Mouse (Mus musculus): ENCODE results near the gene Akap6.
"Not testable (repeated sequence)": the region's sequence is repeated elsewhere in the genome, so short reads cannot be mapped to it uniquely, and the experiment has no call there.

Akap6 gene

GRCm38 (mm10) chr12:52711857-52712640 lies 12.9 kb downstream of the Akap6 start:
- DNase-seq (ENCODE audit: low spot score in 2 of 2) = no peak

- DNase-seq (ENCODE audit: low spot score in 2 of 2) = no peak
Observed at GRCm38 (mm10) chr12:52718392-52718791, 19.2 kb downstream of the Akap6 start.

DNA sequence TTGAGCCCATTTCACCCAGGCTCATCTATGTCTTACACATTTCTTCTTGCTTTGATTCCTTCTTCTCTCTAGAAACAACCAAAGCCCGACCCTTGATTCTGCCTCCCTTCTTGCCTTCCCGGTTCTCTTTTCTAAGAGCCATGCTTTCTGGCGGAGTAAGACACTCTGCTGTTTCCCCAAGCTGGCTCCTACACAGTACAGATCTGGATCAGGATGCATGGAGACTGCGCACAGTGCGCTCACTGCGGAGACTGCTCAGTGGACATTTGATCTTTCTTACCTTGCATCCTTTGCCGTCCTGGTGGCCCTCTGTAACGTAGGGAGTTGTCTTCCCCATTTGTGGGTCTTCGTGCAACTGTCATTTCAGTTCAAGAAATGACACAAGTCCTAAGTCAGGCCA lies 20.0 kb downstream of the Akap6 start:
- DNase-seq (ENCODE audit: low spot score in 2 of 2) = no peak

GRCm38 (mm10) chr12:52719681-52720080 lies 20.5 kb downstream of the Akap6 start:
- DNase-seq (ENCODE audit: low spot score in 2 of 2) = no peak

DNA sequence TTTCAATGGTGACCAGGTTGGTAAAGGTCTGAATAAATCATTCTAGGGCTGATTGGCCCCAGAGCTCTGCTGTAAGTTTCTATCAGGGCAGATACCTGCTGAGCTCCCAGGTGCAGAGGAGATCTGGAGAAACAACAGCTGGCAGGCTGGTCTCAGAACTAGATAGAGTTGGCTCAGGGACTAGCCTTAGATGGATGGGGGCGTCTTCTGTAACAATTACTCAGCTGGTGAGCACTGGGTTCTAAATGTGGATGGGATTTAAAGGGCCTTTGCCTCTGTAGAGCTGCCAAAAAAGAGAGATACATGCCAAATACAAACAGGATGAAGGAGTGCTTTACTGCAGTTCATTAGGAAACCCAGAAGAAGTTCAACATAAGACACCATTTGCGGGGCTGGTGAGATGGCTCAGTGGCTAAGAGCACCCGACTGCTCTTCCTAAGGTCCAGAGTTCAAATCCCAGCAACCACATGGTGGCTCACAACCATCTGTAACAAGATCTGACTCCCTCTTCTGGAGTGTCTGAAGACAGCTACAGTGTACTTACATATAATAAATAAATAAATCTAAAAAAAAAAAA lies 24.9 kb downstream of the Akap6 start:
- DNase-seq (ENCODE audit: low spot score in 2 of 2) = not testable (repeated sequence)

DNA sequence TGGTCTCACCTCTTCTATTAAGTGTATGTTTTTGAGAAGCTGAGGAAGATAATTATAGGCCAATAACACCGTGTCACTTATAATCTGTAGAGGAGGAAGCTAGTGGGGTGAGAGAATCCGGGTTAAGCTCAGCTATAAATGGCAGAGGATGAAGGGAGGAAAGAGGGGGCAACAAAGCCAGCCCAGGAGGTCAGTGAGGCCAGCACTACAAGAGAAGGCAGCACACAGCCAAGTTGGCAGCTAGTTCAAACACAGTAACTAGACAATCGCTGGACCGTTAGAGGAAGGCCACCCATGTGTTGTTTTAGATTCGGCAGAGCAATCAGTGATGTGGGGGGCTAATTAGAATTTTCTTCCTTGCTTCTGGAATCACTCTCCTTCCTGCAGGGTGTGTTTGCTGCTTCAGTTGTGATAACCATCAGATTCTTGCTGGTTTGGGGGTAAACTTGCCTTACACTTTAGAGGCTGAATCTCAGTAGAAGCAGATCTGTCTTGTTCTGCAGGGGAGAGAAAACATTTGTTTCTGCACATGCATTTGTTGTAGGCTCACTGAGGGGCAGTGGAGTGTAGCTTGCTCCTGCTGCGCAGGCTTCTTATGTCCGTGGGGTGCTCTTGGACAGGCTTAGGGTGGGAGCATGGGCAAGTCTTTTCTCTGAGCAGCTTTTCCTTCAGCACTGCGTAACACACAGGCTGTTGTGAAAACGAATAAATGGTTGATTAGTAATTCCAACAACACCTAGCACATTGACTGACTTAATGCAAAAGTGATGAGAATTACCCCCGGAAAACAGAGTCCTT lies 27.4 kb downstream of the Akap6 start:
- no peak for DNase-seq (ENCODE audit: low spot score in 2 of 2)

DNA sequence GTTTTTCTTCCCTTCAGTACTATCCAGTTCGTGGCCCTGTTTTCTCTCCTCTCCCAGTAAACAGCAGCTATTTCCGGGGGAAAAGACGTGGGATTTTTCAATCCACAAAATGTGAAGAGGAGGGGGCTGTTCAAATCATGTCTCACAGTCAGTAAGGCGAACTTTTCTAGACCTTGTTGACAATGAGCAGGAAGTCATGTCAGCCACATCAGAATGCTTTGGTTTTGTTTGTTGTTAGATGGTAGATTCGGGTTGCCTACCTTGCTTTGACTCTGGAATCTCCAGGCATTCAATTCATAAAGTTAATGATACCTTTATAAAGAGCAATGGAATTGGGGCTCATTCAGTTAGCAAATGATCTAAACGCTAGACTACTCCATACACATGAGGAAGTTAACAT lies 30.2 kb downstream of the Akap6 start:
- no peak for DNase-seq (ENCODE audit: low spot score in 2 of 2)

- DNase-seq (ENCODE audit: low spot score in 2 of 2) = not testable (repeated sequence)
Observed at GRCm38 (mm10) chr12:52735161-52735560, 36.0 kb downstream of the Akap6 start.

DNA sequence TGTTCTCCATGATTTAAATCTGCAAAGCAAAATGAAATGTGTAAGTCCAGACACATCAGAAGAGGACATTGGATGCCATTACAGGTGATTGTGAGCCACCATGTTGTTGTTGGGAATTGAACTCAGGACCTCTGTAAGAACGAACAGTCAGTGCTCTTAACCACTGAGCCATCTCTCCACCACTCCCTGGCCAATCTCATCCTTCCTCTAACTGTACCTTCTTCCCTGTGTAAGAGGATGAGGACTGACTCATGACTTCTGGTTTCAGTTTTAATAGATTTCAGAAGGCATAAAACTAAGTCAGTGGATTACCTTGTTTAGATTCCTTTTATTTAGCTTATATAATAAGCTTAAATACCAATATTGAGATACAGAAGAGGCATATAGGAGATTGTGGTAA lies 38.0 kb downstream of the Akap6 start:
- DNase-seq (ENCODE audit: low spot score in 2 of 2) = no peak

DNA sequence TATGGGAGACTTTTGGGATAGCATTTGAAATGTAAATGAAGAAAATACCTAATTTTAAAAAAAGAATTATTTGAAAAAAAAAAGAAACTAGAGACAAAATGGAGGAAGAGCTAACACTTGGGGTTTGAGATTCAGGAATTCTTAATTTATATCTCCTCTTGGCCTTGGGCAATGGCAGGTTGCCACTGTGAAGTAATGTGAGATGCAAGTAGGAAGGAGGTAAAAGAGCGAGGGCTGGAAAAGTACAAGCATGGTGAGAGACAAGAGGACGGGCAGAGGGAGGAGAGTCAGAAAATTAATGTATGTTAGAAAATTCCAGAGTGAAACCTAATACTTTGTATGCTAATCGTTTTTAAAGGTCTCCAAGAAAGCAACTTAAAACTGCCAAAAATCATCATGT lies 40.1 kb downstream of the Akap6 start:
- DNase-seq (ENCODE audit: low spot score in 2 of 2) = no peak

DNA sequence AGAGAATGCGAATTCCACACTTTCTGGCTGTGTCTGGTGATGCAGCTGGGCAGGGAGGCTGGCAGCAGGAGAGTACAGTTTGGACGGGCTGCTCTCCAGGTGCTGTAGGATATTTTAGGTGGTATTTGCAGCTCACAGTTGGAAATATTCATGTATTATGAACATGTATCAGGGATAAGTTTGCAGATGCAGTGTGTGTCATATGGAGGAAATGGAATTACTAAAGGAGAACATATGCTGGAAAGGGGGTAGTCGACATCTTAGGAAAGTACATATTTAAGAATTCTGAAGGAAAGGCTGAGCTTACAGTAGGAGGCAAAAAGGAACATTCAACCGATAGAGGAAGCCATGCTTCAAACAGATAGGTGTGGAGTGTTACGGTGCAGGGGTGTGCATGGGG lies 42.6 kb downstream of the Akap6 start:
- DNase-seq (ENCODE audit: low spot score in 2 of 2) = peak in 1 of 2 experiments; percentile 20

- no peak for DNase-seq (ENCODE audit: low spot score in 2 of 2)
Observed at GRCm38 (mm10) chr12:52750006-52750405, 50.8 kb downstream of the Akap6 start.

DNA sequence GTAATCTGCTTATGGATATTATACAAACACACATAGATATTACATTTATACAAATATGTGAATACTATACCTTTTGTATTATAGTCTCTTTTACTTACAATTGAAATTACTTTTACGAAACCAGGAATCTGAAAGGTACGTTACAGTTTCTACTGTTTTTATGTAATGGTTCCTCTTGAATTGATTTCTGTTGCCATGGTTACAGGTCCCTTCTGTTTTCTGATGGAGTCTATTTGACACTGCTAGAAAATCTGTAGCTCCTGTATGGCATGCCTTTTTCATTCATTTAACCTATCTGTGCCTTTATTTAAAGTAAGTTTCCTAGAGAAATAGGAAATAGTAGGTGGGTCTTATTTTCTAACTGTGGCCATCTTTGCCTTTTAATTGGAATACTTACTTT lies 56.5 kb downstream of the Akap6 start:
- no peak for DNase-seq (ENCODE audit: low spot score in 2 of 2)

DNA sequence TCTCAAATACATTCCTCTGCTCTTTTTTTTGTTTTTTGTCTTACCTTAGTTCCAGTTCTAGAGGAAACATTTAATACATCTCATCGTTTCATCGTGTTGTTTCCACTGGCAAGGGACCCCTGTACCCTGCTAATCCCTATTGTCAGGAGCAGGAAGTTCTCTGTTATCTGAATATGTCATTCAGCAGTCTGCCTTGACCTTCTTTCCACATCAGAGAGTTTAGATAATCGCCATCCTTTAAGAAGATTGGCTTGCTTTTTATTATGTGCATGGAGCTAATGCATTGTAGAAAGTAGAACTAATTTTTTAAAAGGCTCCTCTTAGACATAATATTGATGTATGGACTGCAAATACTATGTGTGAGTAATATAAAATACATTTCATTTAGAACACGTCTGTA lies 58.7 kb downstream of the Akap6 start:
- DNase-seq (ENCODE audit: low spot score in 2 of 2) = no peak

- DNase-seq (ENCODE audit: low spot score in 2 of 2) = no peak
Observed at GRCm38 (mm10) chr12:52764046-52764445, 64.9 kb downstream of the Akap6 start.

- no peak for DNase-seq (ENCODE audit: low spot score in 2 of 2)
Observed at GRCm38 (mm10) chr12:52764810-52765209, 65.6 kb downstream of the Akap6 start.

DNA sequence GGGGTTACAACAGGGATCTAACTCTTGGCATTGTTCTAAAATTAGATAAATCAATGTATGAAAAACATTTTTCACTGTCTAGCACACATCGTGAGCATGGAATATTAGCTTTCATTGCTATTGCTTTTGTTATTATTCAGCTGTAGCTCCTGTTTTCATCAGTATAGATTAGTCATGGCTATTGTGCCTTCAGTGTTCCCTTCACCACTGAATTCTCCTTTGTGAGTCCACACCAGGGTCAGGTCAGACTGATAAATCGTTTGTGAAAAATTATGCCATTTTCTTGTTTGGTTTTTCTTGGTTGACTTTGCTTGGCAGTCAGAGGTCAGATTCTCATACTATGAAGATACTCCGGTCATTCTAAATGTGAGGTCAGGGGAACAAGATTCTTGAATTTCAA lies 70.4 kb downstream of the Akap6 start:
- DNase-seq (ENCODE audit: low spot score in 2 of 2) = no peak

GRCm38 (mm10) chr12:52771931-52772330 lies 72.7 kb downstream of the Akap6 start:
- DNase-seq (ENCODE audit: low spot score in 2 of 2) = no peak

- no peak for DNase-seq (ENCODE audit: low spot score in 2 of 2)
Observed at GRCm38 (mm10) chr12:52772494-52773280, 73.5 kb downstream of the Akap6 start.

DNA sequence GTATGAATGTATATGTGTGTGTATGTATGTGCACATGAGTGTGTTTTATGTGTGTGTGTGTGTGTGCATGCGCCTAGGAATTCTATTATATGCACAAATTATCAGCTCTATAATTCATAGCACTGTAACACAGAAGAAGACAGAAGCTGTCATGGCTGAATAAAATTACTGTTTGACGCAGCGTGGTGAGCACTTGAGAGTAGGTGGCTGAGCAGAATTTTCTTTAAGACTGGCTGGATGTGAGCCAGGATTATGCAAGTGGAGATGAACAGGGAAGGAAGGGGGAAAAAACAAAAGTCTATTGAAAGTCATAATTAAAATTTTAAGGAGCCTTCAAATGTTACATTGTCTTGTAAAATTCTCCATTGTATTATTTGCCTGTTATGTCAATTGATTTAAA lies 74.7 kb downstream of the Akap6 start:
- DNase-seq (ENCODE audit: low spot score in 2 of 2) = peak in 1 of 2 experiments; percentile 76

DNA sequence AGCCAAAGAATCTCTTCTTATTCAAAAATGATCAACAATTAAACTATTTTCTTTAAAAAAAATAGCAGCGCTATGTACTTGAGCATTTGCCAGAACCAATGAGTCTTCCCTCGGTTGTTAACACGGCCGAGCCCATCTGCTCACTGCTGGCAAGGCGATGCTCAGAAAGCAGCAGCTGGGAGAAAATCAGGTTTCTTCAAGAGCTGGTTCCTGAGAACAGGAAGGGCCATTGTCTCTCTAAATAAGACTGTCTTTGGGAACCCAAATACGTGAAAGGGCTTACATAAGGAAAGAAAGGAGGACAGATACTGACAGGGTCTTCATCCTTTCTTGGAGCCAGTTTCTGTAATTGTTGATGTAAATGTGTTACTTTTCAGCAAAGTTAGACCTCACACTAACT lies 75.2 kb downstream of the Akap6 start:
- peak in 1 of 2 experiments; percentile 60 for DNase-seq (ENCODE audit: low spot score in 2 of 2)

- DNase-seq (ENCODE audit: low spot score in 2 of 2) = no peak
Observed at GRCm38 (mm10) chr12:52780216-52780615, 81.0 kb downstream of the Akap6 start.
